ENCODE assay signal across 25 mouse cellular contexts in genomic region chr15:89138046-89138405, GRCm38 (mm10). TPM values are rescaled to one million over a fixed set of nuclear protein-coding genes. Genes with fewer than 3 reads are reported as not detected.
DNase-seq lines count a peak whose midpoint lies in the region; ATAC-seq lines count a peak whose summit lies in the region.
"Had no signal": no experiment of that assay in that cellular context is flagged by ENCODE, and none has a peak within 500 bp of the region (broad histone marks: within the 10 kb centered on the region; RNA-seq: fewer than 3 reads in every experiment).

No protein-coding gene starts in this region.

- no peak for ATAC-seq in heart, embryonic 13.5 days (ENCODE audit: extremely low read depth, insufficient number of reproducible peaks, low FRiP score, low TSS enrichment)
- no peak for ATAC-seq in erythroblast, adult 5-6 weeks (replicated peaks; ENCODE audit: low FRiP score, poor library complexity, severe bottlenecking)
- ATAC-seq: CD4-positive, CD25-positive, alpha-beta regulatory T cell, adult 4 months; forebrain, embryonic 16.5 days; intestine, embryonic 16.5 days had no signal

- intact Hi-C loops in heart, postnatal 14 days (cut with DNase I): no loop called here

- peak overlapping the region; percentile 59; the same call in 1 of the 2 replicates for H3K4me2 ChIP-seq in heart, embryonic 13.5 days
- H3K4me2 ChIP-seq: hindbrain, embryonic 12.5 days; limb, embryonic 15.5 days; liver, embryonic 13.5 days; neural tube, embryonic 12.5 days had no signal

- peaks cover 46% of the 10 kb centered on the region for H3K27me3 ChIP-seq in heart, embryonic 13.5 days (replicated peaks)

- no peak overlapping the region for H3K9ac ChIP-seq in heart, embryonic 13.5 days
- H3K9ac ChIP-seq: hindbrain, embryonic 12.5 days; limb, embryonic 15.5 days; liver, embryonic 13.5 days; neural tube, embryonic 12.5 days had no signal

- WGBS in heart, embryonic 13.5 days: 73% methylated on average over 7 of the region's 7 CpGs

- peaks cover 36% of the 10 kb centered on the region for H3K4me1 ChIP-seq in heart, embryonic 13.5 days

- peak; percentile 56 for DNase-seq in cerebellum, adult 8-10 months
- DNase-seq in cerebellum, postnatal 4 days (ENCODE audit: low spot score in 2 of 2): no peak
- DNase-seq in heart, postnatal 14 days: no peak
- peak; percentile 72 for DNase-seq in cerebellum, adult 9-10 months
- DNase-seq in cerebellum, postnatal 25 days: peak; percentile 58 to 62
- DNase-seq: adrenal gland, postnatal 25 days; gastrocnemius, postnatal 10 days; kidney, adult 8-10 months; liver, embryonic 13.5 days; lung, adult 18-20 months; lung, postnatal 10 days; right cerebral cortex, adult 18-20 months; spleen, adult 18-20 months; thymus, postnatal 14 days had no signal

- peaks cover 1% of the 10 kb centered on the region for H3K36me3 ChIP-seq in heart, embryonic 13.5 days
- H3K36me3 ChIP-seq: limb, embryonic 15.5 days; liver, embryonic 13.5 days had no signal

- no peak overlapping the region for H3K27ac ChIP-seq in heart, embryonic 13.5 days (replicated peaks)
- H3K27ac ChIP-seq: hindbrain, embryonic 12.5 days; kidney, postnatal 0 days; limb, embryonic 10.5 days; limb, embryonic 15.5 days; liver, embryonic 13.5 days; macrophage; neural tube, embryonic 12.5 days had no signal

- H3K4me3 ChIP-seq in heart, embryonic 13.5 days: no peak overlapping the region
- H3K4me3 ChIP-seq: hindbrain, embryonic 12.5 days; limb, embryonic 10.5 days; limb, embryonic 15.5 days; liver, embryonic 13.5 days; neural tube, embryonic 12.5 days had no signal

- H3K9me3 ChIP-seq in heart, embryonic 13.5 days: no peaks in the 10 kb centered on the region
- H3K9me3 ChIP-seq: hindbrain, embryonic 12.5 days; limb, embryonic 10.5 days; limb, embryonic 15.5 days; liver, embryonic 13.5 days; neural tube, embryonic 12.5 days had no signal

RNA-seq across cellular contexts. Expression of gene Mapk12, which starts 2.5 kb away (rescaled TPM):
- polyA plus RNA-seq in heart, embryonic 13.5 days (2015; fragmentation: Nextera tagmentation; extraction: Ambion mirVana): 19.0 and 20.4 TPM in 2 replicates
- total RNA-seq in heart, postnatal 14 days (2021): 10 to 100 TPM; 16.8 to 18.7 TPM
- total RNA-seq in erythroblast, adult 5-6 weeks (2015; ENCODE audit: low replicate concordance): not detected in 2 replicates
- not detected in 2 replicates for total RNA-seq in erythroblast, adult 5-6 weeks (2017; ENCODE audit: low replicate concordance)

RNA-seq across cellular contexts. Expression of gene Hdac10, which starts 9.5 kb away (rescaled TPM):
- 14.0 and 15.0 TPM in 2 replicates for polyA plus RNA-seq in heart, embryonic 13.5 days (2015; fragmentation: Nextera tagmentation; extraction: Ambion mirVana)
- 1 to 10 TPM; 7.2 to 8.4 TPM for total RNA-seq in heart, postnatal 14 days (2021)
- 1.5 TPM in 1 of 2 replicates, not detected in the other for total RNA-seq in erythroblast, adult 5-6 weeks (2015; ENCODE audit: low replicate concordance)
- total RNA-seq in erythroblast, adult 5-6 weeks (2017; ENCODE audit: low replicate concordance): 1.7 and 2.5 TPM in 2 replicates

RNA-seq across cellular contexts. Expression of gene Mapk11, which starts 11.4 kb away (rescaled TPM):
- polyA plus RNA-seq in heart, embryonic 13.5 days (2015; fragmentation: Nextera tagmentation; extraction: Ambion mirVana): 3.8 and 4.0 TPM in 2 replicates
- total RNA-seq in heart, postnatal 14 days (2021): 1 to 10 TPM; 2.3 to 3.7 TPM
- total RNA-seq in erythroblast, adult 5-6 weeks (2015; ENCODE audit: low replicate concordance): not detected in 2 replicates
- total RNA-seq in erythroblast, adult 5-6 weeks (2017; ENCODE audit: low replicate concordance): 0.17 TPM in 1 of 2 replicates, not detected in the other

RNA-seq across cellular contexts. Expression of gene Tubgcp6, which starts 15.1 kb away (rescaled TPM):
- 8.9 and 10.7 TPM in 2 replicates for polyA plus RNA-seq in heart, embryonic 13.5 days (2015; fragmentation: Nextera tagmentation; extraction: Ambion mirVana)
- 10 to 100 TPM; 12.0 to 12.7 TPM for total RNA-seq in heart, postnatal 14 days (2021)
- 7.3 and 13.8 TPM in 2 replicates for total RNA-seq in erythroblast, adult 5-6 weeks (2015; ENCODE audit: low replicate concordance)
- total RNA-seq in erythroblast, adult 5-6 weeks (2017; ENCODE audit: low replicate concordance): 15.3 and 21.2 TPM in 2 replicates

RNA-seq across cellular contexts. Expression of gene Plxnb2, which starts 42.6 kb away (rescaled TPM):
- 84.6 and 99.0 TPM in 2 replicates for polyA plus RNA-seq in heart, embryonic 13.5 days (2015; fragmentation: Nextera tagmentation; extraction: Ambion mirVana)
- total RNA-seq in heart, postnatal 14 days (2021): 100 to 1,000 TPM in 1 of 2 experiments, 10 to 100 TPM in 1; 98.2 to 101 TPM
- total RNA-seq in erythroblast, adult 5-6 weeks (2015; ENCODE audit: low replicate concordance): 9.6 and 14.2 TPM in 2 replicates
- 4.9 and 6.9 TPM in 2 replicates for total RNA-seq in erythroblast, adult 5-6 weeks (2017; ENCODE audit: low replicate concordance)

Comparison
In these comparisons a context has a peak if more than half of its experiments do, and no peak if none do; other contexts are left out.
1. DNase-seq: peak in cerebellum, adult 8-10 months (single experiment), cerebellum, adult 9-10 months (single experiment) and cerebellum, postnatal 25 days (2 of 2); none in cerebellum, postnatal 4 days (0 of 2) and heart, postnatal 14 days (0 of 2).
2. RNA of gene Mapk12, which starts 2.5 kb away (total RNA-seq): 16.8 to 18.7 TPM in heart, postnatal 14 days; not detected in erythroblast, adult 5-6 weeks; every median in the first group is over 10 times any median in the second.